Mouse (Mus musculus): Measurements from ENCODE around the gene Fam98c.
A peak's percentile ranks its signal among the peaks of the same experiment; 100 is the strongest.
"Not testable (repeated sequence)": the region's sequence is repeated elsewhere in the genome, so short reads cannot be mapped to it uniquely, and the experiment has no call there.

The Fam98c gene

GRCm38 (mm10) chr7:29158264-29158663 lies 2.2 kb upstream of the Fam98c start:
- peak; percentile 99 for DNase-seq (ENCODE audit: low read depth, low spot score)

DNA sequence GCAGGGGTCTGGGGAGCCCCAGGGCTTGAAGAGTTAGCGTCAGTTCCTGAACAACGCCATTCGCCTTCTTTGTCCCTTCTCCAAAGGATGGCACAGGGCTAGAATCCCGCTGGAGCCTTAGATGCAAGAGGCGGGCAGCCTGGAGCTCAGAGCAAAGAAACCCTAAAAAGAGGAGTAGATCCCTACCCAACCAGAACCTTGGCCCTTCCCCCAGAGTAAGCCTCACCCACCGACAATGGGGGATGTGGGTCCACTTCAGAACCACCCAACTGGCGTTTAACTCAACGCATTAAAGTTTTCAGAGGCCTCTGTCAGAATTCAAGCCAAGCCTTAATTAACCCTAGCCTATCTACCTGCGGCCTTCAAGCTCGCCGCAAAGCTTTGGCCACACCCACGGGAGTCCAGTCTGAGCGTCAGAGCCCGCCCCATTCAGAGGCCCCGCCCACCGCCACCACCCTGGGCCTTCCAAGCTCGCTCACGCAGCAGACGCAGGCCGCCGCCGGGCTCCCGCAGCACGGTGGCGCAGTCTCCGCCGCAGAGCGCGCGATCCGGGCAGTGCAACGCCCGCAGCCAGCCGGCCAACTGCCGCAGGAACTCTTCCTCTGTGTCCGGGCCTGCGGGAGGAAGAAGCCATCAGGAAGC lies 717 bp downstream of the Fam98c start:
- peak; percentile 93 for DNase-seq (ENCODE audit: low read depth, low spot score)

- DNase-seq (ENCODE audit: low read depth, low spot score) = peak; percentile 86
Measured at GRCm38 (mm10) chr7:29154018-29154720, 1.9 kb downstream of the Fam98c start.

DNA sequence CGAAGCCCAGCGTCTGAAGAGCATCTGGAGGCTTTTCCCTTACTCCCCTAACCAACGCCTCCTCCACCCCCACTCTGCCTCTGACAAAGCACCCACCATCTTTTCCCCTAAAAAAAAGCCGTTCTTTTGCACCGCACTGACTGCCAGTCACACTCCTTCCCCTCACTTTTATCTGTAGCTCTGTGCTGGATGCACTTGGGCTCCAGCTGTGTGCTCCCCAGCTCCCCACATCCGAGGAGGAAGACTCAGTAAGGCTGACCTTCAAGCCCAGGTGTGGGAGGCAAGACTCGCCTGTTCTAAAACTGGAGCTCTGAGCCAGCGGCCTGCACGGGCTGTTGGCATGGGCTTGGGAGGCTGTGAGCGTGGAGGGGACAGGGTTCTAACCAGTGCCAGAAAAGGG lies 4.5 kb downstream of the Fam98c start:
- DNase-seq (ENCODE audit: low read depth, low spot score) = no peak

- DNase-seq (ENCODE audit: low read depth, low spot score) = no peak
Measured at GRCm38 (mm10) chr7:29148771-29149170, 7.3 kb downstream of the Fam98c start.

DNA sequence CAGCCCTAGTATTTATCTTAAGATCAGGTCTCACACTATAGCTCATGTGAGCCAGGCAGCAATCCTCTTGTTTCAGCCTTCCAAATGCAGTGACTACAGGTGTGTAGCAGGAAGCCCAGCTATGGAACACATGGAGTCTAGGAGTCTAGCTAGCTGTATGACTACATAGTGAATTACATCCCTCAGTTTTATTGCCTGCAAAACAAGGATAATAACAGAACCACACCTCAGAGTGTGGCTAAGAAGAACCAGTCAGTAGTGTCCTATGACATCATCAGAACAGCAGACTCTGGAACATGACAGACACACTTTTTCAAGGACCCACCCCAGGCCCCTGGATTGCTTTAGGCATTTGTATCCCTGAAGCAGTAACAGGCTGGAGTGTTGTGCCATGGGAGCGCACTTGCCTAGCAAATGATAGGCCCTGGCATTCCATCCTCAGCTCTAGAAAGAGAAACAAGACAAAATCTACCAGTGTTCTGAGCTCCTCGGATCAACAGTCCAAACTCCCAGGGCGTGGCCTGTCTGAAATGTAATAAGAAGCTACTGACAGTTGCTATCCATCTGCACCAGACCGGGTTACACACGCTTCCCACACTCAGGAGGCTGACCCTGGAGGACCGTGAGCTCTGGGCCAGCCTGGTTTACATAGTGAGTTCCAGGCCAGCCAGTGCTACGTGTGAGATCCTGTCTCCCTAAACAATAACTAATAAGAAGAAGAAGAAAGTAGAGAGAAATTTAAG lies 9.2 kb downstream of the Fam98c start:
- DNase-seq (ENCODE audit: low read depth, low spot score) = no peak

DNA sequence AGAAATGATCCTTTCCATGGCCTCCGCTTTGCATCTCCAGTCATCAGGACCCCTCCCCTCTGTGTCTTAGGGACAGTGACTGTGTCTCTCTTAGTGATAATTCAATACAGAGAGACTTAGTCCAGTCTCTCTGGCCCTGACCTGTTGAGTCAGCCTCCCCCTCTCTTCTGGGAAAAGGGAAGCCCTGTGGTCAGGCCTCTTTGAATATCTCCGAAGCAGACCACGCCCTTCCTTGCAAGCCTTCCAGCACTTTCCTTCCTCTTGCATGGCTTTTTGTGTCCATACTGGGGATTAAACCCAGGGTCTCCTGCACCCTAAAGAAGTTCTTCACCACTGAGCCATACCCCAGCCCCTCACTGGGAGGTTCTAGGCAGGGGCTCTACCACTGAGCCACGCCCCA lies 12.0 kb downstream of the Fam98c start:
- DNase-seq (ENCODE audit: low read depth, low spot score) = peak; percentile 62

- DNase-seq (ENCODE audit: low read depth, low spot score) = no peak
Measured at GRCm38 (mm10) chr7:29141416-29141815, 14.6 kb downstream of the Fam98c start.

- not testable (repeated sequence) for DNase-seq (ENCODE audit: low read depth, low spot score)
Measured at GRCm38 (mm10) chr7:29139237-29139636, 16.8 kb downstream of the Fam98c start.

GRCm38 (mm10) chr7:29137429-29137828 lies 18.6 kb downstream of the Fam98c start:
- peak; percentile 97 for DNase-seq (ENCODE audit: low read depth, low spot score)

DNA sequence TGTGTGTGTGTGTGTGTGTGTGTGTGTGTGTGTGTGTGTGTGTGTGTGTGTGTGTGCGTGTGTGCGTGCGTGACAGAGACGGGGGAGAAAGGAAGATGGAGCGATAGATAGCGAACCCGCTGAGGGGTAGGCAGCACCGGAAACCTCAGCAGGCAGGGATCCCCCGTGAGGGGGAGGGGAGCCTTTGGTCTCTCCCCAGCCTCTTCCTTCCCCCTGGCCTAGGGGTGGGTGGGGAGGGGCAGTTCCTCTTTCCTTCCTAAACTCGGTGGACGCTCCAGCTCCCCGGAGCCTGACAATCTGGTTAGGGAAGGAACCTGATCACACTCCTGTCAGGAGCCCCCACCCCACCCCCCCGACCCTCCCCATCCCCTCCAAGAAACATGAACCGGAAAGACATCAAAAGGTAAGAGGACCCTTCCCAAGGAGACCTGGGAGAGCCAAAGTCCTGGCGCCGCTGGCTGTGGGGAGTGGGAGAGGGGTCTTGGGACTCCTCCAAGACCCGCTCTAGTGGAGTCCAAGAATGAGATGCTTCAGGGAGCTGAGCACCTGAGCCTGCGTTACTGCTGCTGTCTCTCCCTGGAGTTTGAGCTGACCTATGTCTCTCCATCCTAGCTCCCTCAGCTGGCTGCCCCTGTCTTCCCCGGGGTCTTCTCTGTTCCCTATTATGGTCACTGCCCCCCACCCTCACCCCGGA lies 21.2 kb downstream of the Fam98c start, which contains the start of gene Rasgrp4:
Gene Rasgrp4 (plus strand): TSS at position 159 of the 694 bp plus-strand sequence.
- peak; percentile 61 for DNase-seq (ENCODE audit: low read depth, low spot score)

DNA sequence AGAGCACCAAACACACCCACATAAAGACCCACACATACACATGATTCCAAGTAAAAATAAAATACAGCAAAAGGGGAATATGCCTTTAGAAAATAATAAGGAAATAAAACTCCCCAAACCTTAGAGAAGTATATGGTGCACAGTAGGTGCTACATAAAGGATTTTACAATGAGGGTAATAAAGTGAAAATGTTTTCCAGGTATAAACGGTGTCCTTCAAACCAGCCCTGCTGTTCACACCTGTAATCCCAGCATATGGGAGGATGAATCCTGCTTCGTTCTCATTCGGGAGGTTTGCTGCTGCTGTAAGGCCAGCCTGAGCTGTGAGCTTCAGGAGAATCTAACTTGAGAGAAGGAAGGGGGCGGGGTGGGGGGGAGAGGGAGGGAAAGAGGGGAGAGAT lies 21.8 kb downstream of the Fam98c start:
- DNase-seq (ENCODE audit: low read depth, low spot score) = no peak

DNA sequence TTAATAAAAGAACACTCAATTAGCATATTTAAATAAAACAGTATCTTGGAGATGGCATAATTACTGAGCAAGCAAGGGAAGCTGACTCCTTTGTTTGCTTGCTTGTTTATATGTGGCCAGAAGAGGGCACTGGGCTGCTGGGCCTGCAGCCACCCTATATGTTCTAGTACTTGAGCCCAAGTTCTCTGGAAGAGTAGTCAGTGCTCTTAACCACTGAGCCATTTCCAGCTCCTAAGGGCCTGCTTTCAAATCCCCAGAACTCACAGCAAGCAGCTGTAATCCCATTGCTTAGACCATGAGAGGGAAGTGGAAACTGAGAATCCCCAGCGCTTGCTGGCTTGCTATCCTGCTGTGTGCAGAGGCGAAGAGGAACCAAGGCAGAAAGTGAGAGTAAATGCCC lies 27.3 kb downstream of the Fam98c start:
- DNase-seq (ENCODE audit: low read depth, low spot score) = peak; percentile 48

GRCm38 (mm10) chr7:29126173-29126915 lies 29.7 kb downstream of the Fam98c start:
- DNase-seq (ENCODE audit: low read depth, low spot score) = peak; percentile 87

DNA sequence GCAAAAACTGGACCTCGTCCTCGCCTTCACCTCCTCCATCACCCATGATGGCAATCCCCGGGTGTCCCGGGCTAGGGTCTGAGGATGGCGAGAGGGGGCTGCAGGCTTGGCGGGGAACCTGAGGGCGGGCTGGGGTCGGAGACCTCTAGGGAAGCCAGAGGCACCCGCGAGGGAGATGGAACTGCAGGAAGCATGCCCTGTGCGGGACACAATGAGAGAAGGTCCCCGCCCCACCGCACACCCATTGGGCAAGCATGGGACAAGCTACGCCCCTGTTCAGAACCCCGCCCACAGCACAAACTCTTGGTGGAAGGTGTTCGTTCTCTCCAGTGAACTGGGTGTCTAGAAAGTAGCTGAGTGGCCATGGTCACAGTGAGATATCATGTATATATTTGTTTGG lies 31.1 kb downstream of the Fam98c start, which contains the start of gene Ryr1:
Gene Ryr1 (minus strand): TSS at position 210 of the 400 bp plus-strand sequence.
- peak; percentile 95 for DNase-seq (ENCODE audit: low read depth, low spot score)

GRCm38 (mm10) chr7:29123531-29124358 lies 32.3 kb downstream of the Fam98c start:
- DNase-seq (ENCODE audit: low read depth, low spot score) = no peak

- peak; percentile 49 for DNase-seq (ENCODE audit: low read depth, low spot score)
Measured at GRCm38 (mm10) chr7:29122821-29123220, 33.2 kb downstream of the Fam98c start.

- no peak for DNase-seq (ENCODE audit: low read depth, low spot score)
Measured at GRCm38 (mm10) chr7:29119526-29119925, 36.5 kb downstream of the Fam98c start.

DNA sequence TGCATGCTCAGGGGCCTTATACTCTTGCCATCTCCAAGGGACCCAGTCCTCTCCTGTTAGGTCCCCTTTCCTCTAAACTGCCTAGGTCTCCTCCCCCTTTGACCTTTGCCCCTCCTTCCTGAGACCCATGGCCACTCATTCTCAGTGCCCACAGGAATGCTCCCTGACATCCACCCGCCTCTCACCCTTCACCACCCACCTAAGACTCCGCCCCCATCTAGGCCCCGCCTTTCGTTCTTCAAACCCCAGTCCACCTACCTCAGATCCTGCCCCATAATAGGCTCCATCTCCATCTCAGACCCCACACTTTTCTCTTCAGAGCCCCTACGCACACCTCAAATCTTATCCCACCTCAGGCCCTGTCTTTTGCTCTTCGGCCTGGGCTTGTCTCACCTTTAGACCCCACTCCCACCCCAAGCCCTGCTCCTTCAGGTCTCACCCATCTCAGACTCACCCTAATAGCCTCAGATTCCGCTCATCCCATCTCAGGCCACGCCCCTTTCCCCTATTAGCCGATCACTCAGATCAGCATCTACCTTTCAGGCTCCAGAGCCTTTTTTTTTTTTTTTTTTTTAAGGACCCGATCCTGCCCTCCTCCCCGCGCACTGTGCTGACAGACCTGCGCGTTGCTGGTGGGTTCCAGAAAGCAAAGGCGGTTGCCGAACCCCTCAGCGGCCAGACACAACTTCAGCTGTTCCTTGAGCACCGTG lies 37.7 kb downstream of the Fam98c start:
- peak; percentile 89 for DNase-seq (ENCODE audit: low read depth, low spot score)

Data from R1 (cell line).